In the genomic region with DNA sequence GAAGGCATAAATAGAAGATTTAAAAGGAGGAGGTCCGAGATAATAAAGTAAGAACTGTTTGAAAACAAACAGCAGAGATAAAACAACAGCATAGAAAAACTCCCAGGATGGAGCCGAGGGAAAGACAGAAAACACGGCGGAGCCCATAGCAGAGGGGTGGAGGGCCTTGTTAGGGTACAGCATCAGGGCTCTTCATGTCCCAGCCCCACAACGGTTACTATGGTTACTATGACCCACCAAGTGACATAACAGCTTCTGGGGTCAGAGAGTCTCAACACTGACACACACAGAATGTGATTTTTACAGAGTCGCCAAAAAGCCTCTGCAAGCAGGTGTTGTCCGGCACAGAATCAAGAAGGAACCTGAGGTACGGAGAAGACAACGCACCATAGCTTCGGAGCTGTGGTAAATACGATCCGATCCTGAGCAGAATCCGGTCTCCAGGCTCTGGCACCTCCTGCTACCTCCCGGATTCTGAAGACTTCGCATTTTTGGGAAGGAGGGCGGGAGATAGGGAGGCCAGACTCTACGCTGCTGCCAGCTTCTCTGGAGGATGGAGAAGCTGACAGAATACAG, we compare ENCODE assay signal across 7 mouse cellular contexts. TPM values are rescaled to one million over a fixed set of nuclear protein-coding genes. Genes with fewer than 3 reads are reported as not detected.
DNase-seq lines count a peak whose midpoint lies in the region; ATAC-seq and TF ChIP-seq lines count a peak whose summit lies in the region.

No protein-coding gene starts in this region.

- ATAC-seq in CD4-positive, CD25-positive, alpha-beta regulatory T cell, adult 4 months = peak; percentile 71
- ATAC-seq in common myeloid progenitor, adult 5-6 weeks (replicated peaks; ENCODE audit: low read depth, poor library complexity, severe bottlenecking) = peak; percentile 98

- no peaks in the 10 kb centered on the region for H3K36me3 ChIP-seq in kidney, adult 2 months (ENCODE audit: control insufficient read depth, insufficient read depth, low read length)

- peak; percentile 94 for DNase-seq in MN1 (ENCODE audit: low spot score)
- DNase-seq in heart, adult 8-10 months (ENCODE audit: low spot score) = peak; percentile 7
- DNase-seq in kidney, adult 2 months = peak; percentile 45
- DNase-seq in lung, postnatal 10 days = peak; percentile 57
- DNase-seq in right cerebral cortex, adult 18-20 months = peak; percentile 50

- H3K4me3 ChIP-seq in kidney, adult 2 months (ENCODE audit: insufficient read depth, low read depth, low read length) = peak overlapping the region; percentile 42; the same call in 1 of the 2 replicates

- 2% methylated on average over 17 of the region's 17 CpGs for WGBS in kidney, adult 2 months

- no peak for TF ChIP-seq POLR2A in kidney, adult 2 months (IDR thresholded peaks at IDR 0.05; ENCODE audit: low read depth, low read length)

- no peak overlapping the region for H3K27ac ChIP-seq in kidney, adult 2 months (ENCODE audit: insufficient read depth, low read depth, low read length)

- H3K4me1 ChIP-seq in kidney, adult 2 months (ENCODE audit: control insufficient read depth, insufficient read depth, low read length) = no peaks in the 10 kb centered on the region

- no peaks in the 10 kb centered on the region for H3K27me3 ChIP-seq in kidney, adult 2 months (replicated peaks; ENCODE audit: control insufficient read depth, insufficient read depth, low read length)

- no peak for TF ChIP-seq CTCF in kidney, adult 2 months (conservative IDR thresholded peaks at IDR 0.05; ENCODE audit: insufficient read depth, insufficient read length, low read depth, low read length)

RNA-seq across cellular contexts. Expression of a gene that starts 9.1 kb away (rescaled TPM):
- 100 to 1,000 TPM; 260 to 314 TPM for polyA plus RNA-seq in CD4-positive, CD25-positive, alpha-beta regulatory T cell, adult 4 months (2017; shearing (Covaris generic))
- 24.9 and 28.5 TPM in 2 replicates for total RNA-seq in common myeloid progenitor, adult 5-6 weeks (2017)
- total RNA-seq in heart, adult 8-10 months (2022) = 10 to 100 TPM; 21.2 to 26.2 (median 24.6) TPM
- polyA plus RNA-seq in kidney, adult 2 months (2012; rRNA removed) = 21.0 and 27.4 TPM in 2 replicates

RNA-seq across cellular contexts. Expression of a gene that starts 20.0 kb away (rescaled TPM):
- polyA plus RNA-seq in CD4-positive, CD25-positive, alpha-beta regulatory T cell, adult 4 months (2017; shearing (Covaris generic)) = 10 to 100 TPM; 17.1 to 27.4 TPM
- total RNA-seq in common myeloid progenitor, adult 5-6 weeks (2017) = 87.6 and 121 TPM in 2 replicates
- total RNA-seq in heart, adult 8-10 months (2022) = 10 to 100 TPM; 55.0 to 65.7 (median 60.4) TPM
- polyA plus RNA-seq in kidney, adult 2 months (2012; rRNA removed) = 38.3 and 46.8 TPM in 2 replicates

RNA-seq across cellular contexts. Expression of a gene that starts 35.0 kb away (rescaled TPM):
- 10 to 100 TPM; 14.8 to 18.4 TPM for polyA plus RNA-seq in CD4-positive, CD25-positive, alpha-beta regulatory T cell, adult 4 months (2017; shearing (Covaris generic))
- total RNA-seq in common myeloid progenitor, adult 5-6 weeks (2017) = 1.9 TPM in 2 replicates
- total RNA-seq in heart, adult 8-10 months (2022) = 1 to 10 TPM; 2.0 to 3.1 (median 2.4) TPM
- polyA plus RNA-seq in kidney, adult 2 months (2012; rRNA removed) = 24.7 and 26.3 TPM in 2 replicates

Comparison
In these comparisons a context has a peak if more than half of its experiments do, and no peak if none do; other contexts are left out.
1. DNase-seq: peak in every context shown above with its lines; median percentile 94 in MN1; 57 in lung, postnatal 10 days; 50 in right cerebral cortex, adult 18-20 months; 45 in kidney, adult 2 months; 7 in heart, adult 8-10 months.